Mouse (Mus musculus) embryonic facial prominence, embryonic 15.5 days (tissue): ENCODE results near the gene Usp36. TPM values are rescaled to one million over a fixed set of nuclear protein-coding genes. Genes with fewer than 3 reads are reported as not detected.

ENCODE experiments used
- ATAC-seq: fragments of 200-750 bp; cut with Nextera tagmentation; 2 replicates; pipeline ENCODE4 v1.8.0; 2017; ENCODE audit warnings: low read depth, moderate TSS enrichment; ENCODE audit not compliant: insufficient number of reproducible peaks, low FRiP score, low TSS enrichment
- H3K27ac ChIP-seq: fragments of 300-500 bp; sonication (generic); replicated peaks from 2 replicates; pipeline ENCODE4 v1.5.1; 2015; ENCODE audit warnings: mild to moderate bottlenecking, inconsistent platforms
- H3K27me3 ChIP-seq: fragments of 300-500 bp; sonication (generic); 2 replicates; pipeline ENCODE4 v1.6.1; 2015; ENCODE audit warnings: inconsistent platforms
- H3K36me3 ChIP-seq: fragments of 300-500 bp; sonication (generic); 2 replicates; pipeline ENCODE4 v1.6.1; 2015; ENCODE audit warnings: mild to moderate bottlenecking, inconsistent platforms
- H3K4me1 ChIP-seq: fragments of 300-500 bp; sonication (generic); 2 replicates; pipeline ENCODE4 v1.6.1; 2015; ENCODE audit warnings: inconsistent platforms
- H3K4me2 ChIP-seq: fragments of 300-500 bp; sonication (generic); replicated peaks from 2 replicates; pipeline ENCODE4 v1.6.1; 2015; ENCODE audit warnings: mild to moderate bottlenecking, inconsistent platforms
- H3K4me3 ChIP-seq: fragments of 300-500 bp; sonication (generic); replicated peaks from 2 replicates; pipeline ENCODE4 v1.5.1; 2015; ENCODE audit warnings: mild to moderate bottlenecking, inconsistent platforms
- H3K9ac ChIP-seq: fragments of 300-500 bp; sonication (generic); 2 replicates; pipeline ENCODE4 v1.6.1; 2015; ENCODE audit warnings: inconsistent platforms
- H3K9me3 ChIP-seq: fragments of 300-500 bp; sonication (generic); replicated peaks from 2 replicates; pipeline ENCODE4 v1.6.1; 2016; ENCODE audit warnings: inconsistent platforms
- WGBS: fragments of 180-500 bp; shearing (Covaris S2); methylation state at CpG from one replicate; pipeline ENCODE4 v1.1.7; 2015; 5-methylcytosine and 5-hydroxymethylcytosine counted together
- polyA plus RNA-seq: library from polyadenylated mRNA; unstranded; fragments of >200 nt; fragmentation: Nextera tagmentation; extraction: Ambion mirVana; gene quantifications from 2 replicates; pipeline ENCODE4 v1.2.1, GENCODE M21; 2015

Usp36 gene
- polyA plus RNA-seq, 1 experiment from 2014 or later, result 25.4 TPM

GRCm38 (mm10) chr11:118266666-118267046 lies 23.4 kb downstream of the Usp36 start:
- no peak for ATAC-seq
- Histone ChIP-seq H3K9ac (no peak overlapping the region), H3K36me3 (peaks cover 95% of the 10 kb centered on the region), H3K9me3 (no peaks in the 10 kb centered on the region), H3K27ac (no peak overlapping the region), H3K4me1 (no peaks in the 10 kb centered on the region), H3K4me3 (no peak overlapping the region), H3K27me3 (no peaks in the 10 kb centered on the region), H3K4me2 (no peak overlapping the region)
- 86% methylated on average over 7 of the region's 7 CpGs for WGBS

GRCm38 (mm10) chr11:118266044-118266665 lies 23.9 kb downstream of the Usp36 start:
- H3K4me1 ChIP-seq, result no peaks in the 10 kb centered on the region
- no peak overlapping the region for H3K9ac ChIP-seq
- no peak overlapping the region for H3K27ac ChIP-seq
- no peak for ATAC-seq
- H3K27me3 ChIP-seq, result no peaks in the 10 kb centered on the region
- 90% methylated on average over 10 of the region's 10 CpGs for WGBS
- H3K9me3 ChIP-seq, result no peaks in the 10 kb centered on the region
- peaks cover 95% of the 10 kb centered on the region for H3K36me3 ChIP-seq
- no peak overlapping the region for H3K4me2 ChIP-seq
- H3K4me3 ChIP-seq, result no peak overlapping the region

- 81% methylated on average over 11 of the region's 11 CpGs for WGBS
- no peak for ATAC-seq
- Histone ChIP-seq H3K4me3 (no peak overlapping the region), H3K36me3 (peaks cover 97% of the 10 kb centered on the region), H3K27ac (no peak overlapping the region), H3K27me3 (no peaks in the 10 kb centered on the region), H3K9ac (no peak overlapping the region), H3K4me1 (no peaks in the 10 kb centered on the region), H3K9me3 (no peaks in the 10 kb centered on the region), H3K4me2 (no peak overlapping the region)
Measured at GRCm38 (mm10) chr11:118265621-118266020, 24.4 kb downstream of the Usp36 start.

GRCm38 (mm10) chr11:118263146-118263545 lies 26.9 kb downstream of the Usp36 start:
- H3K9me3 ChIP-seq, result no peaks in the 10 kb centered on the region
- WGBS, result 90% methylated on average over 5 of the region's 5 CpGs
- ATAC-seq, result no peak
- no peak overlapping the region for H3K27ac ChIP-seq
- H3K36me3 ChIP-seq, result peaks cover 99% of the 10 kb centered on the region
- H3K4me2 ChIP-seq, result no peak overlapping the region
- H3K9ac ChIP-seq, result no peak overlapping the region
- no peaks in the 10 kb centered on the region for H3K27me3 ChIP-seq
- no peak overlapping the region for H3K4me3 ChIP-seq
- H3K4me1 ChIP-seq, result no peaks in the 10 kb centered on the region

GRCm38 (mm10) chr11:118260081-118260480 lies 30.0 kb downstream of the Usp36 start:
- no peaks in the 10 kb centered on the region for H3K9me3 ChIP-seq
- H3K9ac ChIP-seq, result no peak overlapping the region
- H3K27ac ChIP-seq, result peak overlapping the region; percentile 39; the same call in 1 of the 2 replicates
- H3K4me3 ChIP-seq, result no peak overlapping the region
- H3K27me3 ChIP-seq, result no peaks in the 10 kb centered on the region
- H3K4me2 ChIP-seq, result no peak overlapping the region
- ATAC-seq, result no peak
- peaks cover 4% of the 10 kb centered on the region; the same call in 1 of the 2 replicates for H3K4me1 ChIP-seq
- H3K36me3 ChIP-seq, result peaks cover 91% of the 10 kb centered on the region
- WGBS, result 78% methylated on average over 8 of the region's 8 CpGs

GRCm38 (mm10) chr11:118259580-118259979 lies 30.5 kb downstream of the Usp36 start:
- Histone ChIP-seq H3K4me1 (peaks cover 9% of the 10 kb centered on the region), H3K9me3 (no peaks in the 10 kb centered on the region), H3K4me3 (no peak overlapping the region), H3K27me3 (no peaks in the 10 kb centered on the region), H3K4me2 (no peak overlapping the region), H3K27ac (0 out of 2 replicates have a peak overlapping the region, but pooled peaks have one; percentile 39), H3K9ac (no peak overlapping the region), H3K36me3 (peaks cover 86% of the 10 kb centered on the region)
- WGBS, result 94% methylated on average over 8 of the region's 8 CpGs
- ATAC-seq, result no peak

- WGBS, result 92% methylated on average over 7 of the region's 7 CpGs
- ATAC-seq, result no peak
- H3K9me3 ChIP-seq, result no peaks in the 10 kb centered on the region
- no peak overlapping the region for H3K4me3 ChIP-seq
- H3K9ac ChIP-seq, result no peak overlapping the region
- H3K4me1 ChIP-seq, result peaks cover 23% of the 10 kb centered on the region
- peaks cover 54% of the 10 kb centered on the region for H3K36me3 ChIP-seq
- H3K27ac ChIP-seq, result no peak overlapping the region
- no peak overlapping the region for H3K4me2 ChIP-seq
- H3K27me3 ChIP-seq, result no peaks in the 10 kb centered on the region
Measured at GRCm38 (mm10) chr11:118256371-118256770, 33.7 kb downstream of the Usp36 start.

GRCm38 (mm10) chr11:118254159-118254951 lies 35.7 kb downstream of the Usp36 start:
- peak; percentile 48 for ATAC-seq
- WGBS, result 17% methylated on average over 15 of the region's 15 CpGs
- Histone ChIP-seq H3K27ac (peak overlapping the region; percentile 85), H3K4me3 (no peak overlapping the region), H3K9me3 (no peaks in the 10 kb centered on the region), H3K4me2 (peak overlapping the region; percentile 8; the same call in 1 of the 2 replicates), H3K27me3 (no peaks in the 10 kb centered on the region), H3K4me1 (peaks cover 24% of the 10 kb centered on the region), H3K36me3 (peaks cover 33% of the 10 kb centered on the region), H3K9ac (no peak overlapping the region)

GRCm38 (mm10) chr11:118253447-118254158 lies 36.4 kb downstream of the Usp36 start:
- H3K4me3 ChIP-seq, result no peak overlapping the region
- H3K9me3 ChIP-seq, result no peaks in the 10 kb centered on the region
- H3K27ac ChIP-seq, result peak overlapping the region; percentile 85
- no peak overlapping the region for H3K9ac ChIP-seq
- 0 out of 2 replicates have a peak, but pooled peaks have one; percentile 8 for ATAC-seq
- H3K36me3 ChIP-seq, result peaks cover 26% of the 10 kb centered on the region
- WGBS, result 62% methylated on average over 7 of the region's 7 CpGs
- H3K27me3 ChIP-seq, result no peaks in the 10 kb centered on the region
- peaks cover 29% of the 10 kb centered on the region for H3K4me1 ChIP-seq
- H3K4me2 ChIP-seq, result peak overlapping the region; percentile 8; the same call in 1 of the 2 replicates

- no peak for ATAC-seq
- H3K9ac ChIP-seq, result no peak overlapping the region
- H3K27ac ChIP-seq, result peak overlapping the region; percentile 84
Measured at GRCm38 (mm10) chr11:118249012-118249383, 41.0 kb downstream of the Usp36 start.

More at GRCm38 (mm10) chr11:118249012-118249383, 41.0 kb downstream of the Usp36 start:
- H3K36me3 ChIP-seq, result no peaks in the 10 kb centered on the region
- peak overlapping the region; percentile 90 for H3K4me3 ChIP-seq
- H3K27me3 ChIP-seq, result no peaks in the 10 kb centered on the region
- peaks cover 38% of the 10 kb centered on the region for H3K4me1 ChIP-seq
- H3K9me3 ChIP-seq, result no peaks in the 10 kb centered on the region
- WGBS, result 3% methylated on average over 5 of the region's 5 CpGs
- peak overlapping the region; percentile 86 for H3K4me2 ChIP-seq
